Mouse (Mus musculus): ENCODE measurements around the gene Vmn1r104. TPM values are rescaled to one million over a fixed set of nuclear protein-coding genes. Genes with fewer than 3 reads are reported as not detected.

Gene Vmn1r104
- total RNA-seq (2023; ENCODE audit: inconsistent age): not detected in 4 replicates

GRCm38 (mm10) chr7:20533537-20533936, at the start of gene Vmn1r104:
TSS of gene Vmn1r104 (plus strand) at chr7:20533837.

DNA sequence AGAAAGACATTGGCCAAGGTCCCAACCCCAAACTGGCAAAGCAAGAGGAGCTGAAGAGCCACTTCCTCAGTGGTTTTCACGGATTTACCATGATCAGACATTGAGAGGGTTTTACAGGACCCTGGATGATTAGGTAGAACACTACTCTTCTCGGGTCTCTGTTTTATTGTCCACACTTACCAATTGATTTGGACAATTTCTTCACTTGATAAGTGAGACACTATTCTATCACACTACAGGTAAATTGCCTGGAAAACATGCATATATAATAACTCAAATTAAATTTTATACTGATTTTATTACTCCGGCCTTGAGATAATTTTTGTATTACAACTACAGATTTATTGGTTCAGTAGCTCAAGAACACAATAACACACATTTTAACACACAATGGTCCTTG, 23.2 kb upstream of the Vmn1r104 start, which contains the start of gene Vmn1r103:
Vmn1r103 (minus strand) TSS at position 101 of the 400 bp plus-strand sequence.

GRCm38 (mm10) chr7:20545657-20546056, 12.0 kb downstream of the Vmn1r104 start, which contains the start of gene Gm5726:
TSS of gene Gm5726 (minus strand) at chr7:20545757.

DNA sequence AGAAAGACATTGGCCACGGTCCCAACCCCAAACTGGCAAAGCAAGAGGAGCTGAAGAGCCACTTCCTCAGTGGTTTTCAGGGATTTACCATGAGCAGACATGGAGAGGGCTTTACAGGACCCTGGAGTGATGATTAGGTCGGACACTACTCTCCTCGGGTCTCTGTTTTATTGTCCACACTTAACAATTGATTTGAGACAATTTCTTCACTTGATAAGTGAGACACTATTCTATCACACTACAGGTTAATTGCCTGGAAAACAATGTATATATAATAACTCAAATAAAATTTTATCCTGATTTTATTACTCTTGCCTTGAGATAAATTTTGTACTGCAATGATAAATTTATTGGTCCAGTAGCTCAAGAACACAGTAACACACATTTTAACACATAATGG, 42.5 kb downstream of the Vmn1r104 start, which contains the start of gene Gm4141:
Gm4141 (minus strand) TSS at position 101 of the 400 bp plus-strand sequence.

Other genes starting within 250 kb of the Vmn1r104 start
- gene Gm4133, start 199.8 kb upstream of the Vmn1r104 start, total RNA-seq (2023; ENCODE audit: inconsistent age): not detected in 4 replicates
- not detected in 4 replicates for gene Gm5728, start 158.4 kb upstream of the Vmn1r104 start, total RNA-seq (2023; ENCODE audit: inconsistent age)
- not detected in 4 replicates for gene Vmn1r100, start 115.9 kb upstream of the Vmn1r104 start, total RNA-seq (2023; ENCODE audit: inconsistent age)
- not detected in 4 replicates for gene Vmn1r101, start 91.2 kb upstream of the Vmn1r104 start, total RNA-seq (2023; ENCODE audit: inconsistent age)
- not detected in 4 replicates for gene Gm10670, start 58.9 kb upstream of the Vmn1r104 start, total RNA-seq (2023; ENCODE audit: inconsistent age)
- gene Vmn1r103, start 23.3 kb upstream of the Vmn1r104 start, total RNA-seq (2023; ENCODE audit: inconsistent age): not detected in 4 replicates
- gene Gm5726, start 11.9 kb downstream of the Vmn1r104 start, total RNA-seq (2023; ENCODE audit: inconsistent age): not detected in 4 replicates
- gene Gm4141, start 42.4 kb downstream of the Vmn1r104 start, total RNA-seq (2023; ENCODE audit: inconsistent age): not detected in 4 replicates
- gene Gm4513, start 65.2 kb downstream of the Vmn1r104 start, total RNA-seq (2023; ENCODE audit: inconsistent age): not detected in 4 replicates
- gene Vmn1r107, start 135.1 kb downstream of the Vmn1r104 start, total RNA-seq (2023; ENCODE audit: inconsistent age): not detected in 4 replicates
- gene Vmn1r111, start 169.4 kb downstream of the Vmn1r104 start, total RNA-seq (2023; ENCODE audit: inconsistent age): not detected in 4 replicates
- not detected in 4 replicates for gene Gm10668, start 196.8 kb downstream of the Vmn1r104 start, total RNA-seq (2023; ENCODE audit: inconsistent age)
- gene Vmn1r112, start 237.3 kb downstream of the Vmn1r104 start, total RNA-seq (2023; ENCODE audit: inconsistent age): not detected in 4 replicates

Measured in B cell, adult (primary cell).